Mouse (Mus musculus) bone marrow, adult 2 months (tissue): ENCODE results near the gene D430041D05Rik.

Experiments used
- CTCF ChIP-seq: fragments of 200-500 bp; IDR thresholded peaks from 2 replicates; pipeline ENCODE4 v1.5.1; 2011; ENCODE audit warnings: low read length, control low read depth; ENCODE audit not compliant: control insufficient read depth, insufficient read depth
- POLR2A ChIP-seq: fragments of 200-500 bp; IDR thresholded peaks from 2 replicates; pipeline ENCODE4 v1.6.1; 2011; ENCODE audit warnings: low read depth, mild to moderate bottlenecking, control low read depth, low read length, borderline replicate concordance; ENCODE audit not compliant: control insufficient read depth

DNA sequence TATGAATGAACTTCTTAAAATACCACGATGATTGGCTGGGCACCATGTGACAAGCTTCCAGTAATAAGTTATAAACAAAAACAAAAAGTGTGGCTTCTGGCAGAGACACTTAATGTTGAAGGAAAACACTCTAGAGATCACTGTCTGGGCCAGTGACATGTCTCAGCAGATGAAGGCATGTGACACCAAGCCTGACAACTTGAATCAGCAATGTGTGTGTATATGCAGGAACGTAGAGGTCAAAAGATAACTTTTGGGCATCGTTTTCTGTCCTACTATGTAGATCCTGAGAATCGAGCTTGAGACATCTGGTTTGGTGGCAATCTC lies 149.1 kb downstream of the D430041D05Rik start:
- TF ChIP-seq CTCF (no peak), POLR2A (no peak)
